Mouse (Mus musculus) kidney, adult 18-20 months (tissue): ENCODE results near the gene Ppm1h.

Source experiments
- DNase-seq: peaks from one replicate; pipeline ENCODE4 v3.0.0; 2021

Gene Ppm1h

GRCm38 (mm10) chr10:122774169-122774568 is 95.6 kb downstream of the Ppm1h start:
- no peak for DNase-seq

GRCm38 (mm10) chr10:122777436-122777835 is 98.9 kb downstream of the Ppm1h start:
- DNase-seq, result no peak

- DNase-seq, result no peak
Measured at GRCm38 (mm10) chr10:122777939-122778655, 99.5 kb downstream of the Ppm1h start.

GRCm38 (mm10) chr10:122779351-122779750 is 100.8 kb downstream of the Ppm1h start:
- no peak for DNase-seq

GRCm38 (mm10) chr10:122782755-122783154 is 104.2 kb downstream of the Ppm1h start:
- DNase-seq, result peak; percentile 84

- DNase-seq, result no peak
Measured at GRCm38 (mm10) chr10:122789648-122790170, 111.1 kb downstream of the Ppm1h start.

- no peak for DNase-seq
Measured at GRCm38 (mm10) chr10:122792021-122792966, 113.7 kb downstream of the Ppm1h start.

GRCm38 (mm10) chr10:122793193-122793592 is 114.6 kb downstream of the Ppm1h start:
- DNase-seq, result no peak

GRCm38 (mm10) chr10:122794187-122794850 is 115.8 kb downstream of the Ppm1h start:
- peak; percentile 78 for DNase-seq

GRCm38 (mm10) chr10:122797955-122798354 is 119.4 kb downstream of the Ppm1h start:
- no peak for DNase-seq

GRCm38 (mm10) chr10:122800003-122800731 is 121.6 kb downstream of the Ppm1h start:
- DNase-seq, result no peak

GRCm38 (mm10) chr10:122800732-122801110 is 122.2 kb downstream of the Ppm1h start:
- DNase-seq, result no peak

- DNase-seq, result no peak
Measured at GRCm38 (mm10) chr10:122802218-122802617, 123.7 kb downstream of the Ppm1h start.

GRCm38 (mm10) chr10:122802901-122803300 is 124.3 kb downstream of the Ppm1h start:
- DNase-seq, result no peak

- peak; percentile 76 for DNase-seq
Measured at GRCm38 (mm10) chr10:122803906-122804305, 125.3 kb downstream of the Ppm1h start.

- DNase-seq, result no peak
Measured at GRCm38 (mm10) chr10:122805866-122806265, 127.3 kb downstream of the Ppm1h start.

- peak; percentile 76 for DNase-seq
Measured at GRCm38 (mm10) chr10:122807127-122808105, 128.9 kb downstream of the Ppm1h start.

- no peak for DNase-seq
Measured at GRCm38 (mm10) chr10:122808186-122808585, 129.6 kb downstream of the Ppm1h start.

- DNase-seq, result no peak
Measured at GRCm38 (mm10) chr10:122809851-122810250, 131.3 kb downstream of the Ppm1h start.

- peak; percentile 36 for DNase-seq
Measured at GRCm38 (mm10) chr10:122815094-122815493, 136.5 kb downstream of the Ppm1h start.

- no peak for DNase-seq
Measured at GRCm38 (mm10) chr10:122817741-122818140, 139.2 kb downstream of the Ppm1h start.
